Mouse (Mus musculus) intestine, embryonic 14.5 days (tissue): ENCODE measurements around the gene Kcns1. TPM values are rescaled to one million over a fixed set of nuclear protein-coding genes. Genes with fewer than 3 reads are reported as not detected.

ENCODE experiments used
- ATAC-seq: fragments of 200-750 bp; cut with Nextera tagmentation; replicated peaks from 2 replicates; pipeline ENCODE4 v1.8.0; 2017; ENCODE audit warnings: low read depth, moderate number of reproducible peaks, moderate TSS enrichment, moderate library complexity; ENCODE audit not compliant: low FRiP score, low TSS enrichment
- DNase-seq: peaks from one replicate; pipeline ENCODE4 v3.0.0-alpha.2; 2018; ENCODE audit warnings: low spot score
- H3K27ac ChIP-seq: fragments of 300-500 bp; sonication (generic); 2 replicates; pipeline ENCODE4 v1.5.1; 2014; ENCODE audit warnings: low read depth, mild to moderate bottlenecking, control low read depth
- H3K27me3 ChIP-seq: fragments of 300-500 bp; sonication (generic); replicated peaks from 2 replicates; pipeline ENCODE4 v1.6.1; 2014; ENCODE audit warnings: low read length, control low read depth; ENCODE audit not compliant: control insufficient read depth, insufficient read depth
- H3K36me3 ChIP-seq: fragments of 300-500 bp; sonication (generic); 2 replicates; pipeline ENCODE4 v1.6.1; 2014; ENCODE audit warnings: low read length, control low read depth; ENCODE audit not compliant: control insufficient read depth, insufficient read depth
- H3K4me1 ChIP-seq: fragments of 300-500 bp; sonication (generic); replicated peaks from 2 replicates; pipeline ENCODE4 v1.6.1; 2014; ENCODE audit warnings: low read length, control low read depth, mixed read lengths; ENCODE audit not compliant: control insufficient read depth, insufficient read depth
- H3K4me2 ChIP-seq: fragments of 300-500 bp; sonication (generic); 2 replicates; pipeline ENCODE4 v1.6.1; 2014; ENCODE audit warnings: low read length
- H3K4me3 ChIP-seq: fragments of 300-500 bp; sonication (generic); 2 replicates; pipeline ENCODE4 v1.5.1; 2014; ENCODE audit warnings: low read depth, low read length, control low read depth, mixed read lengths
- H3K9ac ChIP-seq: fragments of 300-500 bp; sonication (generic); 2 replicates; pipeline ENCODE4 v1.6.1; 2014; ENCODE audit warnings: mild to moderate bottlenecking, low read length
- H3K9me3 ChIP-seq: fragments of 300-500 bp; sonication (generic); 2 replicates; pipeline ENCODE4 v1.6.1; 2016; ENCODE audit warnings: low read length, control low read depth; ENCODE audit not compliant: control insufficient read depth
- WGBS: fragments of 180-500 bp; shearing (Covaris S2); extraction: QIAGEN DNeasy Blood & Tissue Kit; methylation state at CpG from one replicate; pipeline ENCODE4 v1.1.7; 2014; 5-methylcytosine and 5-hydroxymethylcytosine counted together
- polyA plus RNA-seq: library from polyadenylated mRNA; unstranded; fragments of >200 nt; fragmentation: Nextera tagmentation; extraction: Ambion mirVana; gene quantifications from 2 replicates; pipeline ENCODE4 v1.2.1, GENCODE M21; 2014

Gene Kcns1
- polyA plus RNA-seq, 1 experiment from 2014 or later = 0.43 TPM

GRCm38 (mm10) chr2:164194959-164195630 is 24.2 kb upstream of the Kcns1 start:
- no peak overlapping the region for H3K9ac ChIP-seq
- ATAC-seq (no peak), DNase-seq (no peak)
- WGBS = 77% methylated on average over 5 of the region's 5 CpGs
- no peaks in the 10 kb centered on the region for H3K27me3 ChIP-seq
- no peak overlapping the region for H3K27ac ChIP-seq
- H3K36me3 ChIP-seq = no peaks in the 10 kb centered on the region
- H3K4me1 ChIP-seq = no peaks in the 10 kb centered on the region
- no peak overlapping the region for H3K4me3 ChIP-seq
- H3K4me2 ChIP-seq = no peak overlapping the region
- H3K9me3 ChIP-seq = 0 out of 2 replicates have a peak, but pooled peaks cover 2% of the 10 kb centered on the region

- no peaks in the 10 kb centered on the region for H3K4me1 ChIP-seq
- no peaks in the 10 kb centered on the region for H3K27me3 ChIP-seq
- H3K9ac ChIP-seq = no peak overlapping the region
- no peak overlapping the region for H3K4me2 ChIP-seq
- H3K36me3 ChIP-seq = no peaks in the 10 kb centered on the region
- ATAC-seq (no peak), DNase-seq (no peak)
- H3K27ac ChIP-seq = no peak overlapping the region
- H3K4me3 ChIP-seq = no peak overlapping the region
- H3K9me3 ChIP-seq = 0 out of 2 replicates have a peak, but pooled peaks cover 2% of the 10 kb centered on the region
These were observed 21.4 kb upstream of the Kcns1 start for GRCm38 (mm10) chr2:164192279-164192678.

- H3K4me3 ChIP-seq = no peak within 1 kb of the TSS
- no peak within 1 kb of the TSS for H3K9ac ChIP-seq
- 87% methylated on average over 6 of the region's 6 CpGs for WGBS
- no peaks in the 10 kb centered on the region for H3K36me3 ChIP-seq
- 0 out of 2 replicates have a peak, but pooled peaks cover 2% of the 10 kb centered on the region for H3K9me3 ChIP-seq
- no peaks in the 10 kb centered on the region for H3K27me3 ChIP-seq
- H3K4me1 ChIP-seq = no peaks in the 10 kb centered on the region
- DNase-seq = no peak
- ATAC-seq = no peak
- no peak within 1 kb of the TSS for H3K27ac ChIP-seq
- no peak within 1 kb of the TSS for H3K4me2 ChIP-seq
These were observed 19.7 kb upstream of the Kcns1 start, which contains the start of gene Wfdc12 for GRCm38 (mm10) chr2:164190576-164190975. Wfdc12 (minus strand) TSS chr2:164190608.

- 33% methylated on average over 5 of the region's 5 CpGs for WGBS
- Histone ChIP-seq H3K9me3 (0 out of 2 replicates have a peak, but pooled peaks cover 2% of the 10 kb centered on the region), H3K9ac (no peak overlapping the region), H3K4me2 (no peak overlapping the region), H3K4me3 (no peak overlapping the region), H3K4me1 (0 out of 2 replicates have a peak, but pooled peaks cover 3% of the 10 kb centered on the region), H3K27me3 (no peaks in the 10 kb centered on the region), H3K36me3 (no peaks in the 10 kb centered on the region), H3K27ac (no peak overlapping the region)
- DNase-seq (no peak), ATAC-seq (no peak)
These were observed 17.8 kb upstream of the Kcns1 start for GRCm38 (mm10) chr2:164188722-164189121.

GRCm38 (mm10) chr2:164184145-164184719 is 13.3 kb upstream of the Kcns1 start:
- DNase-seq (no peak), ATAC-seq (no peak)
- Histone ChIP-seq H3K9ac (no peak overlapping the region), H3K4me1 (0 out of 2 replicates have a peak, but pooled peaks cover 3% of the 10 kb centered on the region), H3K36me3 (no peaks in the 10 kb centered on the region), H3K27ac (no peak overlapping the region), H3K9me3 (no peaks in the 10 kb centered on the region), H3K4me2 (no peak overlapping the region), H3K4me3 (no peak overlapping the region), H3K27me3 (no peaks in the 10 kb centered on the region)
- 40% methylated on average over 9 of the region's 9 CpGs for WGBS

- Histone ChIP-seq H3K9ac (no peak overlapping the region), H3K4me2 (no peak overlapping the region), H3K27me3 (no peaks in the 10 kb centered on the region), H3K9me3 (no peaks in the 10 kb centered on the region), H3K4me3 (no peak overlapping the region), H3K36me3 (no peaks in the 10 kb centered on the region), H3K27ac (no peak overlapping the region), H3K4me1 (0 out of 2 replicates have a peak, but pooled peaks cover 3% of the 10 kb centered on the region)
- no peak for DNase-seq
- 66% methylated on average over 9 of the region's 9 CpGs for WGBS
- no peak for ATAC-seq
These were observed 12.4 kb upstream of the Kcns1 start for GRCm38 (mm10) chr2:164183340-164183739.

GRCm38 (mm10) chr2:164182692-164183255 is 11.9 kb upstream of the Kcns1 start, which contains the start of gene Wfdc5:
Wfdc5 (minus strand) TSS chr2:164182742.
- no peak for ATAC-seq
- H3K4me1 ChIP-seq = 0 out of 2 replicates have a peak, but pooled peaks cover 3% of the 10 kb centered on the region
- H3K4me2 ChIP-seq = no peak within 1 kb of the TSS
- no peaks in the 10 kb centered on the region for H3K9me3 ChIP-seq
- H3K9ac ChIP-seq = no peak within 1 kb of the TSS
- no peaks in the 10 kb centered on the region for H3K27me3 ChIP-seq
- H3K4me3 ChIP-seq = no peak within 1 kb of the TSS
- 79% methylated on average over 7 of the region's 7 CpGs for WGBS
- no peak for DNase-seq
- H3K36me3 ChIP-seq = no peaks in the 10 kb centered on the region
- no peak within 1 kb of the TSS for H3K27ac ChIP-seq

- ATAC-seq (no peak), DNase-seq (no peak)
- Histone ChIP-seq H3K9ac (no peak overlapping the region), H3K4me2 (no peak overlapping the region), H3K27ac (no peak overlapping the region), H3K36me3 (no peaks in the 10 kb centered on the region), H3K4me3 (no peak overlapping the region), H3K4me1 (0 out of 2 replicates have a peak, but pooled peaks cover 3% of the 10 kb centered on the region), H3K27me3 (0 out of 2 replicates have a peak, but pooled peaks cover 2% of the 10 kb centered on the region), H3K9me3 (no peaks in the 10 kb centered on the region)
- 73% methylated on average over 4 of the region's 4 CpGs for WGBS
These were observed 9.9 kb upstream of the Kcns1 start for GRCm38 (mm10) chr2:164180770-164181169.
